Mouse (Mus musculus) neural tube, postnatal 0 days (tissue): ENCODE measurements around the gene Smarcb1. TPM values are rescaled to one million over a fixed set of nuclear protein-coding genes. Genes with fewer than 3 reads are reported as not detected.

Experiments
- polyA plus RNA-seq: library from polyadenylated mRNA; unstranded; fragments of >200 nt; fragmentation: Nextera tagmentation; extraction: Ambion mirVana; gene quantifications from 2 replicates; pipeline ENCODE4 v1.2.1, GENCODE M21; 2015

The Smarcb1 gene
- 176 and 183 TPM in 2 replicates for polyA plus RNA-seq

DNA sequence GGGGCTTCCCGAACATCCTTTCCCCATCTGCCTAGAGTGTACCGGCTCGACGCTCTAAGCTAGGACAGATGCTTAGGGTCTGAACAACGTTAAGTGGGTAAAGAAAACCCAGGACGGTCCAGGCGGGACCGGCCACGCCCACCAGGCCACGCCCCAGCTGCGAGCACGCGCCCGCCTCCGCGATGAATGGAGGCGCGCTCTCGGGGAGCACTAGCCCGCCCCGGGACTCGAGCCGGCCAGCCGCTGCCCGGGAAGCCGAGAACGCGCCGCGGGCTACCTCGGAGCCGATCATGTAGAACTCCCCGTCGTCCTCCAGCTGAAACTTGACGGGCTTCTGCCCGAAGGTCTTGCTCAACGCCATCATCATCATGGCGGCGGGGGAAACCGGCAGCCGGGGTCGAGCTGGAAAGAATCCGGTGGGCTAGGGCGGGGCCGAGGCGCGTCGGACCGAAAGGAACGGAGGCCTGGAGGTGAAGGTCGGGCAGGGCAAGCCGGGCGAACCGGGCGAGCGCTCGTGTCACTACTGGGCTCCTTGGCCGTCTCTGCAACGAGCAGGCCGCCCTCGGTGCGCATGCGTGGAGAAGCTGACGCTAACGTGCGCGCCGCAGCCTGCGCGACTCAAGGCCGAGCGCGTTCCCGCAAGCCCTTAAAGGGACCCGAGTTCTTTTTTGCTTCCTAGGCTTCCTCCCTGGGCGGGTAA is at the start of gene Smarcb1:
Gene Smarcb1 (minus strand): TSS at position 592 of the 700 bp plus-strand sequence.

DNA sequence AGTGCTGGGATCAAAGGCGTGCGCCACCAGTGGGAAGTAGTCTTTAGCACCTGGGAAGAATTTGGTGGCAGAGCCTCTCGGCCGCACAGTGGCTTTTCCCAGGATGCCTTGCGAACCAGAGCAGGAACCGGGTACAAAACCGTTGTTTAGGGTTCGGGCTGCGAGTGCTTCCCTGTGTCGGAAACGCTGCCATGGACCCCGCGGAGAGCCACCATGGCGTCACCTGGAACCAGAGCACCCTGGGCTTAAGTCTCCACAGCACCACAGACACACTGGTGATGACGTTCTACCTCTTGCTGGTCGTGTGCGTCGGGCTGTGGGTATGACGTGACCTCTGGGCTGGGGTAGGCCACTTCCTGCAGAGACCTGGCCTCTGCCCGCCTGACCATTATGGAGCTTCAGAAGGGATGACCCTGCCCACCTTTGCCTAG is 33.0 kb upstream of the Smarcb1 start, which contains the start of gene Gm5134:
Gene Gm5134 (plus strand): TSS at position 134 of the 431 bp plus-strand sequence.

GRCm38 (mm10) chr10:75942736-75943477 is 21.5 kb upstream of the Smarcb1 start, which contains the start of gene Vpreb3:
Vpreb3 (plus strand) TSS chr10:75943057.

DNA sequence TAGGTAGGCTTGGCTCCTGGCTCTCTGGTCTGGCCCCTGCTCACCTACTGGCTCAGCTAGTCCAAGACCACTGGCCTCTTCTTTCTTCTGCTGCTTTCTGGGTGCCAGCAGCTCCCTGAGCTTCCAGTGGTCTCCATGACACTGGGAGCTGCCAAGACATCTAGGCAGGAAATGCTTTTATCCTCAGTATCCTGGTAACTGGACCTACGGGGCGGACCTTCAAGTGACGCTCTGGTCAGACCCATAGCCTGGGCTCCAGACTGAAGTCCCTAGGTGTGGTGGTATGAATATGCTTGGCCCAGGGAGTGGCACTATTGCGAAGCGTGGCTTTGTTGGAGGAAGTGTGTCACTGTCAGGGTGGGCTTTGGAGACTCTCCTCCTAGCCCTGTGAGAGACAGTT is 19.1 kb upstream of the Smarcb1 start, which contains the start of gene Gm867:
Gene Gm867 (minus strand): TSS at position 153 of the 400 bp plus-strand sequence.

GRCm38 (mm10) chr10:75935680-75936541 is 14.5 kb upstream of the Smarcb1 start, which contains the start of gene Mmp11:
Mmp11 (minus strand) TSS chr10:75936496.

DNA sequence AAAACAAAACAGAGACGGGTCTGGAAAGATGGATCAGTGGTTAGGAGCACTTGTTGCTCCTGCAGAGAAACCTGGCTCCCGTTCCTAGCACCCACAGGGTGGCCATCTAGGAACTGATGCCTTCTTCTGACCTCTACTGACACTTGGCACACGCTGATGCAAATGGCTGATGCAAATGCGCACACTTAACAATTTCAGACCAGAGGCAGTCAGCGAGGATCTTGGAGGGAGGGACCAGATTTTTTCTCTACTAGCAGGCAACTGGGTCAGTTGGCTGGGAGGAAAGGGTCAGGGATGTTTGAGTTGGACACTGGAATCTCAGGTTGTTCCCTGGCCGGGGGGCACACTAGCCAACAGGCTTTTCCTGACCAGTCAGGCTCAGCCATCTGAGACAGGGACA is 11.5 kb upstream of the Smarcb1 start, which contains the start of gene Chchd10:
Gene Chchd10 (plus strand): TSS at position 240 of the 400 bp plus-strand sequence.

GRCm38 (mm10) chr10:75893089-75893750 is 28.2 kb downstream of the Smarcb1 start, which contains the start of gene Derl3:
Derl3 (plus strand) TSS chr10:75893413.

GRCm38 (mm10) chr10:75859786-75860470 is 61.5 kb downstream of the Smarcb1 start, which contains the start of gene Mif:
Mif (minus strand) TSS chr10:75860240.

Other genes with a start within 250 kb of the Smarcb1 start
- 28.6 and 30.3 TPM in 2 replicates for gene Cabin1, start 157.3 kb downstream of the Smarcb1 start, polyA plus RNA-seq
- 128 and 167 TPM in 2 replicates for gene Ddt, start 148.2 kb downstream of the Smarcb1 start, polyA plus RNA-seq
- gene Gm20441, start 140.7 kb downstream of the Smarcb1 start, polyA plus RNA-seq = not detected in 2 replicates
- 2.0 and 2.7 TPM in 2 replicates for gene Gstt3, start 140.2 kb downstream of the Smarcb1 start, polyA plus RNA-seq
- gene Gstt1, start 123.0 kb downstream of the Smarcb1 start, polyA plus RNA-seq = 20.0 and 24.8 TPM in 2 replicates
- gene Gstt4, start 99.1 kb downstream of the Smarcb1 start, polyA plus RNA-seq = not detected in 2 replicates
- gene Gstt2, start 84.2 kb downstream of the Smarcb1 start, polyA plus RNA-seq = 9.0 and 9.8 TPM in 2 replicates
- 1,854 and 1,938 TPM in 2 replicates for gene Mif, start 61.4 kb downstream of the Smarcb1 start, polyA plus RNA-seq
- 0.65 and 1.5 TPM in 2 replicates for gene Derl3, start 28.2 kb downstream of the Smarcb1 start, polyA plus RNA-seq
- gene Chchd10, start 11.5 kb upstream of the Smarcb1 start, polyA plus RNA-seq = 372 and 376 TPM in 2 replicates
- 10.3 and 10.5 TPM in 2 replicates for gene Mmp11, start 14.9 kb upstream of the Smarcb1 start, polyA plus RNA-seq
- 1.7 and 2.3 TPM in 2 replicates for gene Gm867, start 19.1 kb upstream of the Smarcb1 start, polyA plus RNA-seq
- 1.5 TPM in 1 of 2 replicates, not detected in the other for gene Vpreb3, start 21.4 kb upstream of the Smarcb1 start, polyA plus RNA-seq
- not detected in 2 replicates for gene Gm5134, start 32.9 kb upstream of the Smarcb1 start, polyA plus RNA-seq
- gene Zfp280b, start 111.0 kb upstream of the Smarcb1 start, polyA plus RNA-seq = 7.8 and 10.4 TPM in 2 replicates
- not detected in 2 replicates for gene Slc5a4b, start 189.3 kb upstream of the Smarcb1 start, polyA plus RNA-seq
- 0.14 TPM in 1 of 2 replicates, not detected in the other for gene Slc5a4a, start 225.8 kb upstream of the Smarcb1 start, polyA plus RNA-seq